Mouse (Mus musculus): ENCODE measurements at regions not wholly inside any gene's neighbourhood (a gene's known extent, or its start where the extent isn't known, plus 50 kb on each side); places are given as distances from the start of the nearest gene placed in this dataset.

DNA sequence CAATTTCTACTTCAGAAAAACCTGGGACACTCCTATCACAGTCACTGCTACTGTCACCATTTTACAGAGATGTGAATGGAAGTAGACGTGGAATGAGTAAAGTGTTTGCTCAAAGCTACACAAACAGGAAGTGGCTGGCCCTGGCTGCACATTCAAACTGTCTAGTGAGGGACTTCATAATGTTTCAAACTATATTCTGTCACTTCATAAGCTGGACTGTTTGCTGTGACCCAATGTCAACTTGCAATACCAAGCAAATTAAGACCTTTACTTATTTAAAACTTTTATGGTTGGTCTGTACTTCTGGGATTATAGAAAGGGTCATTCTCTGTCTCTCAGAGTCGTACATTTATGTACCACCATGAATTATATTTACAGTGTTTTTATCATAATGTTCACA is 53.9 kb downstream of the Gm11361 start:
- DNase-seq (ENCODE audit: low read depth) = no peak

- peak; percentile 59 for DNase-seq (ENCODE audit: low read depth)
Measured at GRCm38 (mm10) chr13:28311658-28312057, 54.3 kb downstream of the Gm11361 start.

DNA sequence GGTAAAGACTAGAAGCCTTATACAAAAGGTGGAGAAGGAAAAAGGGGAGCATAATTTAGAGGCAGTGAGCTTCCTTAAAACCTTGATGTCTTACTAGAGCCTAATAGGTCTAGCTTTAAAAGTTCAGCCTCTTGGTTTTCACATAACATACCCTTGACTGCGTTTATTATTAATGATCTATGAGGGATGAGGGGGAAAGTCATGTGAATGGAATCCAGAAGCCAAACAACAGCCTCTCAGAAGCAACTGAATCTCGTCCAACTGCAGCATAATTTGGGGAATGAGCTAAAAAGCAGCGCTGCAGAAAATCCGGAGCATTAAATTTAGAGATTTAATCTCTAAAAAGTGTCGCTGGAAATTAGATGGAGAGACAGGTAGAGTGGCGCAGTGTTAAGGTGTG is 54.8 kb downstream of the Gm11361 start:
- DNase-seq (ENCODE audit: low read depth) = peak; percentile 71

DNA sequence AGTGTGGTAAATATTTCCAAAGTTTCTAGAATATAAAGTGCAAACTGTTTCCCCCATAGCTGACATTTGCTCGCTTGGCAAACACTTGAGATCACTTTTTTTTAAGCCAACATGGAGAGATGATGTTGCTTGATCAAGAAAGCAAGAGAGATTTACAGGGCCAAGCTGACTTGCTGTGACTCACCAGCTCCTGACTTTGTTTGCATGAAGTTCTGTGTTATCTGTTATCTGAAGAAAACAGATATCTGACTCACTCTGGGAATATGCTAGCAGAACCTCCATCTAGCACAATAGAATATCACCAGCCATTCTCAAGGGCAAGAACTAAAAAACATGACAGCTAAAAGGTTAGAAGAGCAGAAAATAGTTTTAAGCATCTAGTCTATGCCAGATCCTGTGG is 56.1 kb downstream of the Gm11361 start:
- peak; percentile 56 for DNase-seq (ENCODE audit: low read depth)

GRCm38 (mm10) chr13:28314997-28315396 is 57.7 kb downstream of the Gm11361 start:
- no peak for DNase-seq (ENCODE audit: low read depth)

Measured in NIH3T3 (cell line).